Mouse (Mus musculus) liver, postnatal 0 days (tissue): ENCODE data around the gene Hist2h3c1.

Source experiments
- CTCF ChIP-seq: sonication (generic); IDR thresholded peaks from 2 replicates; pipeline ENCODE4 v1.5.1; 2016; ENCODE audit warnings: antibody characterized with exemption, low read depth
- EP300 ChIP-seq: IDR thresholded peaks from 2 replicates; pipeline ENCODE4 v1.6.1; 2016; ENCODE audit warnings: antibody characterized with exemption, low read depth, mild to moderate bottlenecking

GRCm38 (mm10) chr3:96207819-96208218 lies 38.7 kb upstream of the Hist2h3c1 start:
- TF ChIP-seq EP300 (no peak), CTCF (peak; percentile 33)
